Mouse (Mus musculus) ES-E14 (cell line): ENCODE data around the gene Tmem151a. TPM values are rescaled to one million over a fixed set of nuclear protein-coding genes. Genes with fewer than 3 reads are reported as not detected.

ENCODE experiments used
- DNase-seq: peaks from one replicate; pipeline ENCODE4 v3.0.0-alpha.2; 2013; ENCODE audit warnings: low read depth, low spot score
- H3K27ac ChIP-seq: 2 replicates; pipeline ENCODE4 v1.5.1; 2012; ENCODE audit warnings: low read depth, mild to moderate bottlenecking, low read length, moderate library complexity, mixed read lengths; ENCODE audit not compliant: poor library complexity, insufficient read depth, severe bottlenecking
- H3K36me3 ChIP-seq: 2 replicates; pipeline ENCODE4 v1.6.1; 2012; ENCODE audit warnings: mild to moderate bottlenecking, low read length, moderate library complexity, mixed read lengths; ENCODE audit not compliant: control insufficient read depth, poor library complexity, insufficient read depth, severe bottlenecking
- H3K4me1 ChIP-seq, 2 experiments: fragments of 150-350 bp in 1 of 2; sonication (generic) in 1 of 2; 2 replicates each; pipeline ENCODE4 v1.6.1; 2012; ENCODE audit warnings: low read length in 2 of 2, mild to moderate bottlenecking in 1 of 2, mixed read lengths in 1 of 2; ENCODE audit not compliant: control insufficient read depth in 2 of 2, insufficient read depth in 2 of 2, poor library complexity in 1 of 2
- H3K4me3 ChIP-seq, 2 experiments: fragments of 150-350 bp in 1 of 2; sonication (generic) in 1 of 2; 2 replicates each; pipeline ENCODE4 v1.5.1; 2012; ENCODE audit warnings: low read length in 2 of 2, low read depth in 1 of 2, mild to moderate bottlenecking in 1 of 2, mixed read lengths in 1 of 2; ENCODE audit not compliant: insufficient read depth in 1 of 2, poor library complexity in 1 of 2, severe bottlenecking in 1 of 2
- H3K9ac ChIP-seq: 2 replicates; pipeline ENCODE4 v1.6.1; 2012; ENCODE audit warnings: low read depth, mild to moderate bottlenecking, low read length, mixed read lengths; ENCODE audit not compliant: poor library complexity, insufficient read depth, severe bottlenecking
- H3K9me3 ChIP-seq: fragments of 150-350 bp; sonication (generic); 2 replicates; pipeline ENCODE4 v1.6.1; 2012; ENCODE audit warnings: low read depth, mild to moderate bottlenecking, low read length; ENCODE audit not compliant: control insufficient read depth, insufficient read depth
- CHD2 ChIP-seq: IDR thresholded peaks from 2 replicates; pipeline ENCODE4 v1.6.1; 2014; ENCODE audit warnings: mild to moderate bottlenecking, low read depth, low read length, inconsistent platforms
- HCFC1 ChIP-seq: IDR thresholded peaks from 2 replicates; pipeline ENCODE4 v1.6.1; 2012; ENCODE audit warnings: low read length, inconsistent platforms, borderline replicate concordance; ENCODE audit not compliant: insufficient read depth
- MAFK ChIP-seq: IDR thresholded peaks from 2 replicates; pipeline ENCODE4 v1.6.1; 2014; ENCODE audit warnings: mild to moderate bottlenecking, low read depth, low read length, inconsistent platforms; ENCODE audit not compliant: insufficient read depth
- ZC3H11A ChIP-seq: IDR thresholded peaks from 2 replicates; pipeline ENCODE4 v1.6.1; 2012; ENCODE audit warnings: low read depth, mild to moderate bottlenecking, inconsistent platforms, low read length, borderline replicate concordance
- ZNF384 ChIP-seq: IDR thresholded peaks from 2 replicates; pipeline ENCODE4 v1.6.1; 2012; ENCODE audit warnings: low read depth, low read length, inconsistent platforms
- in situ Hi-C, 2 experiments: fragments of 600-800 bp; cut with MboI; formaldehyde crosslinking; loops; one replicate each; pipeline ENCODE4 v1.15.1; 2025; ENCODE audit warnings: low sequenced_read_pairs in 2 of 2, inconsistent platforms in 1 of 2; ENCODE audit not compliant: unreplicated experiment in 2 of 2
- total RNA-seq: library from RNA; depleted of rRNA; stranded (reverse); fragments of 300-350 nt; gene quantifications from 2 replicates; pipeline ENCODE4 v1.2.3, GENCODE M21; 2012

The Tmem151a gene
- total RNA-seq, 1 experiment = 0.89 TPM

GRCm38 (mm10) chr19:5048138-5049056 lies 36.9 kb downstream of the Tmem151a start:
- in situ Hi-C loops = no loop called here
- no peak overlapping the region for H3K9ac ChIP-seq
- peaks cover 18% of the 10 kb centered on the region; the same call in 1 of the 2 replicates for H3K36me3 ChIP-seq
- H3K4me3 ChIP-seq = no peak overlapping the region
- H3K4me1 ChIP-seq = peaks cover 5 to 27% of the 10 kb centered on the region in 2 experiments; a peak in 3 of 4 replicates
- TF ChIP-seq MAFK (no peak), ZC3H11A (no peak), CHD2 (no peak), ZNF384 (no peak), HCFC1 (no peak)
- no peak for DNase-seq
- no peak overlapping the region for H3K27ac ChIP-seq
- no peaks in the 10 kb centered on the region for H3K9me3 ChIP-seq

GRCm38 (mm10) chr19:5045531-5045930 lies 39.8 kb downstream of the Tmem151a start:
- H3K27ac ChIP-seq = no peak overlapping the region
- TF ChIP-seq HCFC1 = no peak
- no peak for TF ChIP-seq MAFK
- TF ChIP-seq ZC3H11A = no peak
- TF ChIP-seq ZNF384 = no peak
- no peak for TF ChIP-seq CHD2
- peaks cover 2 to 7% of the 10 kb centered on the region in 2 experiments; a peak in 2 of 4 replicates for H3K4me1 ChIP-seq
- in situ Hi-C loops = no loop called here
- no peak overlapping the region for H3K4me3 ChIP-seq
- H3K9ac ChIP-seq = no peak overlapping the region
- DNase-seq = no peak
- no peaks in the 10 kb centered on the region for H3K9me3 ChIP-seq
- peaks cover 18% of the 10 kb centered on the region; the same call in 1 of the 2 replicates for H3K36me3 ChIP-seq

- Histone ChIP-seq H3K4me3 (peak overlapping the region; percentile 70 to 95), H3K9me3 (no peaks in the 10 kb centered on the region), H3K27ac (0 out of 2 replicates have a peak overlapping the region, but pooled peaks have one; percentile 19), H3K4me1 (peaks cover 4 to 6% of the 10 kb centered on the region in 2 experiments; a peak in 3 of 4 replicates), H3K9ac (peak overlapping the region; percentile 92), H3K36me3 (peaks cover 2% of the 10 kb centered on the region; the same call in 1 of the 2 replicates)
- in situ Hi-C loops = no loop called here
- no peak for DNase-seq
- TF ChIP-seq HCFC1 (no peak), CHD2 (no peak), ZNF384 (no peak), ZC3H11A (no peak), MAFK (no peak)
Observed at GRCm38 (mm10) chr19:5041588-5041987, 43.7 kb downstream of the Tmem151a start.

- peak within 1 kb of the TSS; percentile 70 to 95 for H3K4me3 ChIP-seq
- DNase-seq = peak; percentile 93
- TF ChIP-seq HCFC1 = peak; percentile 86
- no peak for TF ChIP-seq ZC3H11A
- no peak for TF ChIP-seq MAFK
- TF ChIP-seq ZNF384 = no peak
- no peak for TF ChIP-seq CHD2
- in situ Hi-C loops = no loop called here
- H3K9ac ChIP-seq = peak within 1 kb of the TSS; percentile 92
- peaks cover 4 to 6% of the 10 kb centered on the region in 2 experiments; a peak in 3 of 4 replicates for H3K4me1 ChIP-seq
- H3K9me3 ChIP-seq = no peaks in the 10 kb centered on the region
- H3K36me3 ChIP-seq = no peaks in the 10 kb centered on the region
- H3K27ac ChIP-seq = 0 out of 2 replicates have a peak within 1 kb of the TSS, but pooled peaks have one; percentile 19
Observed at GRCm38 (mm10) chr19:5040862-5041523, 44.3 kb downstream of the Tmem151a start, which contains the start of gene Brms1. Brms1 (plus strand) TSS chr19:5041354.
